Mouse (Mus musculus) telencephalon, adult 2 months (tissue): Measurements from ENCODE around the gene Wnk4.

ENCODE experiments used
- DNase-seq: peaks from one replicate; pipeline ENCODE4 v3.0.0-alpha.2; 2011; ENCODE audit warnings: low read depth, low spot score

Gene Wnk4

GRCm38 (mm10) chr11:101259948-101260825 lies at the start of gene Wnk4:
Wnk4 (plus strand) TSS chr11:101260567.
- no peak for DNase-seq

GRCm38 (mm10) chr11:101211970-101212369 lies 48.4 kb upstream of the Wnk4 start:
- peak; percentile 64 for DNase-seq

GRCm38 (mm10) chr11:101216936-101217335 lies 43.4 kb upstream of the Wnk4 start:
- DNase-seq, result no peak

- no peak for DNase-seq
These were observed 41.8 kb upstream of the Wnk4 start for GRCm38 (mm10) chr11:101218436-101219055.

GRCm38 (mm10) chr11:101220853-101221252 lies 39.5 kb upstream of the Wnk4 start:
- no peak for DNase-seq

- DNase-seq, result no peak
These were observed 38.9 kb upstream of the Wnk4 start for GRCm38 (mm10) chr11:101221306-101221986.

GRCm38 (mm10) chr11:101224337-101224736 lies 36.0 kb upstream of the Wnk4 start:
- no peak for DNase-seq

GRCm38 (mm10) chr11:101225331-101226064 lies 34.9 kb upstream of the Wnk4 start:
- DNase-seq, result no peak

- peak; percentile 54 for DNase-seq
These were observed 34.2 kb upstream of the Wnk4 start, which contains the start of gene Ezh1 for GRCm38 (mm10) chr11:101226065-101226701. Ezh1 (minus strand) TSS chr11:101226463.

- no peak for DNase-seq
These were observed 30.9 kb upstream of the Wnk4 start for GRCm38 (mm10) chr11:101229361-101229900.

GRCm38 (mm10) chr11:101230061-101230511 lies 30.3 kb upstream of the Wnk4 start:
- DNase-seq, result no peak

GRCm38 (mm10) chr11:101230526-101230925 lies 29.8 kb upstream of the Wnk4 start:
- no peak for DNase-seq

- no peak for DNase-seq
These were observed 29.1 kb upstream of the Wnk4 start for GRCm38 (mm10) chr11:101230991-101231871.

- DNase-seq, result no peak
These were observed 28.1 kb upstream of the Wnk4 start for GRCm38 (mm10) chr11:101232010-101232839.

GRCm38 (mm10) chr11:101233240-101233639 lies 27.1 kb upstream of the Wnk4 start:
- DNase-seq, result no peak

GRCm38 (mm10) chr11:101234124-101234523 lies 26.2 kb upstream of the Wnk4 start:
- no peak for DNase-seq

GRCm38 (mm10) chr11:101235429-101235828 lies 24.9 kb upstream of the Wnk4 start:
- DNase-seq, result no peak

GRCm38 (mm10) chr11:101236782-101237181 lies 23.6 kb upstream of the Wnk4 start:
- DNase-seq, result no peak
